Mouse (Mus musculus): ENCODE measurements around the gene March6. TPM values are rescaled to one million over a fixed set of nuclear protein-coding genes. Genes with fewer than 3 reads are reported as not detected.

The March6 gene
- polyA plus RNA-seq, 1 experiment from 2014 or later: 35.5 TPM

DNA sequence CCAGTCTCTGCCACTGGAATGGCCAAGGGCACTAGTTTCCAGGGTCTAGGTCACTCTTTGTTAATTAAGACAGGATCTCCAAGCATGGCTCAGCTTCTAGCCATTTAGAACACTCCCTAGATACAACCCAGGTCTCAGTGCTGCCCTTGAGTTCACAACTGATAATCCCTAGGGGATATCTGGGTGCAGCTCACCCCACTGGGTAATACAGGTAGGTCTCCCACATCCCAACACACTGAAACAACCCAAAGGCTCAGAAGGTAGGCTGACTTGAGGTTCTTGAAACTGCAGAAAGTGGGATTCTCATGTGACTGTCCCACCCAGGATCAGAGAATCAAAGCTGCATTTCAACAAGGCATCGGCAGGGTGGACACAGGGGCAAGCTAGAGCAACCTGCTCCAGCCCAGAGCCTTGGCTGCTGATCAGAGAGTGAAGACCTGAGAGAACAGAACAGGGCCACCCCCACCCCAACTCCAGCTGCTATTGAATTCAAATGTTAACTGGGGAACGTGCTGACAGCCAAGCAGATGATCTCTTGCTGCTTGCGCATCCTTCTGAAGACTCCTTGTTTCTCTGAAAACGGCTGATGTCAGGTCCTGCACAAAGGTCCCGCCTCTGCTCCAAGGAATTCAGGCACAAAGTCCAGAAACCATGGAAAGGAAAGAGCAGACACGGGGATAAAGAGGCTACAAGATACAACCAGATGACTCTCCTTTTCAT is 116.5 kb downstream of the March6 start:
- H3K9ac ChIP-seq (ENCODE audit: low read depth, low read length): no peak overlapping the region
- WGBS: 56% methylated on average over 6 of the region's 6 CpGs
- DNase-seq (ENCODE audit: low spot score): no peak
- no peaks in the 10 kb centered on the region for H3K9me3 ChIP-seq (ENCODE audit: control insufficient read depth, low read length)
- ATAC-seq (ENCODE audit: low read depth): no peak
- no peak overlapping the region for H3K4me3 ChIP-seq (ENCODE audit: low read depth, low read length)
- no peak overlapping the region for H3K27ac ChIP-seq (replicated peaks; ENCODE audit: low read depth, low read length)
- H3K4me1 ChIP-seq (ENCODE audit: control insufficient read depth, insufficient read depth, low read length): no peaks in the 10 kb centered on the region
- H3K4me2 ChIP-seq (ENCODE audit: low read depth, low read length): no peak overlapping the region
- H3K36me3 ChIP-seq (ENCODE audit: control insufficient read depth, insufficient read depth, low read length): no peaks in the 10 kb centered on the region
- H3K27me3 ChIP-seq (replicated peaks; ENCODE audit: control insufficient read depth, insufficient read depth, low read length): no peaks in the 10 kb centered on the region

DNA sequence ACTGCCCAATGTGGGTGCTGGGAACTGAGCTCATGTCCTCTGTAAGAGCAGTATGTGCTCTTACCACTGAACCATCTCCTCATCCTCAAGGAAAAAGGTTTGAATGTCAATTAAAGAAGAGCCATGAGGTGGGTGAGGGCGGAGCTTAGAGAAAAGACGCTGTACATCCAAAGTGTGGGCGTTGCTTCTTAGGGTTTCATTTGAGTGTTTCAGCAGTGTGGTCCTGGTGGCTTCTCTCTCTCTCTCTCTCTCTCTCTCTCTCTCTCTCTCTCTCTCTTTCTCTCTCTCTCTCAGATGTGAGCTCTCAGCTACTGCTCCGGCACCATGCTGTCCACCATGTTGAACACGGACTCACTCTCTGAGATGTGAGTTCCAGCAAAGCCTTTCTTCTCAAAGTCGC is 117.2 kb downstream of the March6 start:
- WGBS: 87% methylated on average over 6 of the region's 6 CpGs

DNA sequence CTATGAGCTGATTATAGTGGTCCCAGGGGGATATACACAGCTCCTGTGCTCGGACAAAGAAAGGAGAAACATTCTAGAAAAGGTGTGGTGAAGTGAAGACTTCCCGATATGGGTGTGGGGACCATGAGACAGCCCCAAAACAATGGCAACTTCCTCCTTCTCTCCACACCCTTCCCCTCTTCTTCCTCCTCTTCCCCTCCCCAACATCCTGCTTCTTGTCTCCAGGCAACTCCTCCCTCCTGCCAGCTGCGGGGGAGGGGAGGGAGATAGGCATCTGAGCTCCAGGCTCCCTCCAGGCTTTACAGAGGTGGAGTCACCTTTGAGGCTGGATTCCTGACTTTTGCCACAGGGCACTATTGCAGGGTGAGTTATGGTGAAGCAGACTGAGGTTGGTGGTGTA is 117.9 kb downstream of the March6 start:
- no peak overlapping the region for H3K27ac ChIP-seq (replicated peaks; ENCODE audit: low read depth, low read length)
- ATAC-seq (ENCODE audit: low read depth): no peak
- H3K9me3 ChIP-seq (ENCODE audit: control insufficient read depth, low read length): no peaks in the 10 kb centered on the region

More for the DNA sequence above, 117.2 kb downstream of the March6 start:
- DNase-seq (ENCODE audit: low spot score) (no peak), ATAC-seq (ENCODE audit: low read depth) (no peak)
- H3K27me3 ChIP-seq (replicated peaks; ENCODE audit: control insufficient read depth, insufficient read depth, low read length): no peaks in the 10 kb centered on the region
- no peaks in the 10 kb centered on the region for H3K36me3 ChIP-seq (ENCODE audit: control insufficient read depth, insufficient read depth, low read length)
- no peak overlapping the region for H3K9ac ChIP-seq (ENCODE audit: low read depth, low read length)
- H3K27ac ChIP-seq (replicated peaks; ENCODE audit: low read depth, low read length): no peak overlapping the region
- no peaks in the 10 kb centered on the region for H3K4me1 ChIP-seq (ENCODE audit: control insufficient read depth, insufficient read depth, low read length)
- H3K4me2 ChIP-seq (ENCODE audit: low read depth, low read length): no peak overlapping the region
- H3K4me3 ChIP-seq (ENCODE audit: low read depth, low read length): no peak overlapping the region
- H3K9me3 ChIP-seq (ENCODE audit: control insufficient read depth, low read length): no peaks in the 10 kb centered on the region

DNA sequence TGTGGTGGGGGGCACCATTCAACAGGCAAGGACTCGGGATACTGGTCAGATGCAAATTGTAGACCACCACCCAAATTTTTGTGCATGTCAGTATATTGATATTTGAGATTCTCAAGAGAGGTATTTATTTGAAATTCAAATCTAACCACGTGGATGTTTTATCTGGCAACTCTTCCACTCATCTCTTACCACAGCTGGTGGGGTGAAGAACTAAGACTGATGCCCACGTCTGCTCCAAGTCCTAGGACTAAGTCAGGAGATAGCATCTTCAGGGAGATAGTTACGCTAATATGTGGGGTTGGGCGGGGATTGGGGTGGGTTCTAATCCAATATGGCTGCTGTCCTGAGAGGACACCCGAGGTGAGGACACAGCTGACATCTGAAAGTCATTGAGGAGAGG is 118.4 kb downstream of the March6 start:
- H3K9me3 ChIP-seq (ENCODE audit: control insufficient read depth, low read length): no peaks in the 10 kb centered on the region
- no peak overlapping the region for H3K9ac ChIP-seq (ENCODE audit: low read depth, low read length)
- no peak overlapping the region for H3K4me3 ChIP-seq (ENCODE audit: low read depth, low read length)
- H3K27ac ChIP-seq (replicated peaks; ENCODE audit: low read depth, low read length): no peak overlapping the region
- ATAC-seq (ENCODE audit: low read depth) (no peak), DNase-seq (ENCODE audit: low spot score) (no peak)
- WGBS: 68% methylated on average over 6 of the region's 6 CpGs
- H3K27me3 ChIP-seq (replicated peaks; ENCODE audit: control insufficient read depth, insufficient read depth, low read length): no peaks in the 10 kb centered on the region
- no peak overlapping the region for H3K4me2 ChIP-seq (ENCODE audit: low read depth, low read length)
- no peaks in the 10 kb centered on the region for H3K4me1 ChIP-seq (ENCODE audit: control insufficient read depth, insufficient read depth, low read length)
- H3K36me3 ChIP-seq (ENCODE audit: control insufficient read depth, insufficient read depth, low read length): no peaks in the 10 kb centered on the region

More for the DNA sequence above, 117.9 kb downstream of the March6 start:
- no peak for DNase-seq (ENCODE audit: low spot score)
- Histone ChIP-seq H3K27me3 (replicated peaks; ENCODE audit: control insufficient read depth, insufficient read depth, low read length) (no peaks in the 10 kb centered on the region), H3K4me2 (ENCODE audit: low read depth, low read length) (no peak overlapping the region), H3K9ac (ENCODE audit: low read depth, low read length) (no peak overlapping the region), H3K4me3 (ENCODE audit: low read depth, low read length) (no peak overlapping the region), H3K36me3 (ENCODE audit: control insufficient read depth, insufficient read depth, low read length) (no peaks in the 10 kb centered on the region), H3K4me1 (ENCODE audit: control insufficient read depth, insufficient read depth, low read length) (no peaks in the 10 kb centered on the region)
- WGBS: 36% methylated on average over 3 of the region's 3 CpGs

DNA sequence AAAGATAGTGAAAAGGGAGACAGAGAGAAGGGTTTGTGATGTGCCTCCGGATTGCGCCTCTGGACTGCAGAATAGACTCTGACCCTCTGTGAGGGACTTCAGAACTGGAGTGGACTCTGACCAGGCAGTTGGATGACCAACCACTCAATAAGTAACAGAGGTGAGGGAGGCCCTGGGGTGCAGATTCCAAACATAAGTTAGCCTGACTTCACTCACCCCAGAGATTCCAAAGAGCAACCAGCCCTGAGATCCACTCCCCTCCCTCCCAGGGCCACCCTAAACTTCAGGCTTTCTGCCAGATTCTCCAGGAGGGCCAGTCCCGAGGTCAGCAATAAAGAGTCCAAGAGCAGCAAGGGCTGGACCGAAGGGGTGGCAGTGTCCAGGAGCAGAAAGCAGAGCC is 123.4 kb downstream of the March6 start:
- Histone ChIP-seq H3K9me3 (ENCODE audit: control insufficient read depth, low read length) (no peaks in the 10 kb centered on the region), H3K4me1 (ENCODE audit: control insufficient read depth, insufficient read depth, low read length) (no peaks in the 10 kb centered on the region), H3K27me3 (replicated peaks; ENCODE audit: control insufficient read depth, insufficient read depth, low read length) (no peaks in the 10 kb centered on the region), H3K36me3 (ENCODE audit: control insufficient read depth, insufficient read depth, low read length) (no peaks in the 10 kb centered on the region), H3K27ac (replicated peaks; ENCODE audit: low read depth, low read length) (no peak overlapping the region), H3K9ac (ENCODE audit: low read depth, low read length) (no peak overlapping the region), H3K4me2 (ENCODE audit: low read depth, low read length) (no peak overlapping the region), H3K4me3 (ENCODE audit: low read depth, low read length) (no peak overlapping the region)
- no peak for ATAC-seq (ENCODE audit: low read depth)
- DNase-seq (ENCODE audit: low spot score): no peak
- WGBS: 81% methylated on average over 4 of the region's 4 CpGs

DNA sequence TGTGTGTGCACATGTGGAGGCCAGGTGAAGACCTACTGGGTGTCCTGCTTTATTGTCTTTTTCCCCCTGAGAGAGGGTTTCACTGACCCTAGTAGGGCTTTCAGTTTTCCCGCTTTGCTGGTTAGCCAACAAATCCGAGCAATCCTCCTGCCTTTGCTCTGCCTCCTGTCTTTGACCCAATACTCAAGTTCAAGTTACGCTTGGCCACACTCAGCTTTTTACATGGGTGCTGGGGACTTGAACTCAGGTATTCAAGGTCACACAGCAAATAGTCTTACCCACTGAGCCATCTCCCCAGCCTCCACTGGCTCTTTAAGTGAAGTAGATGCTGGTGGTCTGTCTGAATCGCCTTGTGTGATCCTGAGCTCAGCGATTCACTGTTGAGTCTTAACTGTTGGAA is 124.0 kb downstream of the March6 start:
- DNase-seq (ENCODE audit: low spot score): no peak
- no peaks in the 10 kb centered on the region for H3K27me3 ChIP-seq (replicated peaks; ENCODE audit: control insufficient read depth, insufficient read depth, low read length)
- H3K27ac ChIP-seq (replicated peaks; ENCODE audit: low read depth, low read length): no peak overlapping the region
- H3K9ac ChIP-seq (ENCODE audit: low read depth, low read length): no peak overlapping the region
- H3K4me2 ChIP-seq (ENCODE audit: low read depth, low read length): no peak overlapping the region
- H3K9me3 ChIP-seq (ENCODE audit: control insufficient read depth, low read length): no peaks in the 10 kb centered on the region
- H3K4me3 ChIP-seq (ENCODE audit: low read depth, low read length): no peak overlapping the region
- no peaks in the 10 kb centered on the region for H3K4me1 ChIP-seq (ENCODE audit: control insufficient read depth, insufficient read depth, low read length)
- ATAC-seq (ENCODE audit: low read depth): no peak
- no peaks in the 10 kb centered on the region for H3K36me3 ChIP-seq (ENCODE audit: control insufficient read depth, insufficient read depth, low read length)
- WGBS: 86% methylated on average over 5 of the region's 5 CpGs

Other genes starting within 250 kb of the March6 start
- gene Ankrd33b, start 163.3 kb downstream of the March6 start, polyA plus RNA-seq (2014; fragmentation: Nextera tagmentation; extraction: Ambion mirVana): 1.0 and 1.1 TPM in 2 replicates
- gene Ropn1l, start 77.3 kb downstream of the March6 start, polyA plus RNA-seq (2014; fragmentation: Nextera tagmentation; extraction: Ambion mirVana): 2.1 and 3.5 TPM in 2 replicates
- gene Cmbl, start 34.3 kb upstream of the March6 start, polyA plus RNA-seq (2014; fragmentation: Nextera tagmentation; extraction: Ambion mirVana): 6.9 and 11.2 TPM in 2 replicates
- gene Cct5, start 70.8 kb upstream of the March6 start, polyA plus RNA-seq (2014; fragmentation: Nextera tagmentation; extraction: Ambion mirVana): 494 and 532 TPM in 2 replicates
- 11.7 and 16.2 TPM in 2 replicates for gene Fam173b, start 70.8 kb upstream of the March6 start, polyA plus RNA-seq (2014; fragmentation: Nextera tagmentation; extraction: Ambion mirVana)